Mouse (Mus musculus) CH12.LX (cell line): ENCODE results near the gene Gm26741. TPM values are rescaled to one million over a fixed set of nuclear protein-coding genes. Genes with fewer than 3 reads are reported as not detected.

Source experiments
- DNase-seq: peaks from one replicate; pipeline ENCODE4 v3.0.0-alpha.2; 2013; ENCODE audit errors: extremely low read depth
- H3K27ac ChIP-seq: 2 replicates; pipeline ENCODE4 v1.5.1; 2012; ENCODE audit warnings: low read depth, mild to moderate bottlenecking, control low read depth, moderate library complexity; ENCODE audit not compliant: insufficient read depth
- H3K27me3 ChIP-seq: replicated peaks from 2 replicates; pipeline ENCODE3; 2012; ENCODE audit warnings: inconsistent platforms
- H3K36me3 ChIP-seq, 2 experiments: replicated peaks in 1 of 2; 2 replicates each; pipeline versions ENCODE3 to v1.6.1; 2012; ENCODE audit warnings: inconsistent platforms in 1 of 2, low read length in 1 of 2, mild to moderate bottlenecking in 1 of 2, mixed read lengths in 1 of 2, moderate library complexity in 1 of 2; ENCODE audit not compliant: control insufficient read depth in 1 of 2, insufficient read depth in 1 of 2
- H3K4me1 ChIP-seq, 2 experiments: 2 replicates each; pipeline ENCODE4 v1.6.1; 2012; ENCODE audit warnings: inconsistent platforms in 1 of 2, moderate library complexity in 1 of 2; ENCODE audit not compliant: insufficient read depth in 2 of 2, control insufficient read depth in 1 of 2
- H3K4me2 ChIP-seq: 2 replicates; pipeline ENCODE4 v1.6.1; 2012; ENCODE audit warnings: low read depth, mild to moderate bottlenecking, control low read depth; ENCODE audit not compliant: poor library complexity, insufficient read depth, severe bottlenecking
- H3K4me3 ChIP-seq, 3 experiments: fragments of 150-350 bp in 1 of 3; sonication (generic) in 1 of 3; replicated peaks in 1 of 3; 2 replicates each; pipeline versions ENCODE3 to v1.5.1; 2011 to 2012; ENCODE audit warnings: low read depth in 2 of 3, low read length in 2 of 3, mild to moderate bottlenecking in 2 of 3, moderate library complexity in 2 of 3, control low read depth in 1 of 3, improper control_type of control experiment in 1 of 3, inconsistent platforms in 1 of 3, mixed read lengths in 1 of 3; ENCODE audit not compliant: poor library complexity in 1 of 3
- H3K79me2 ChIP-seq: replicated peaks from 2 replicates; pipeline ENCODE4 v1.6.1; 2012; ENCODE audit warnings: mild to moderate bottlenecking, moderate library complexity; ENCODE audit not compliant: control insufficient read depth, poor library complexity, insufficient read depth, severe bottlenecking; ENCODE audit errors: extremely low read depth
- H3K9ac ChIP-seq: 2 replicates; pipeline ENCODE4 v1.6.1; 2012; ENCODE audit warnings: low read depth, mild to moderate bottlenecking, control low read depth, moderate library complexity; ENCODE audit not compliant: insufficient read depth
- H3K9me3 ChIP-seq: replicated peaks from 2 replicates; pipeline ENCODE3; 2012; ENCODE audit warnings: low read length, inconsistent platforms, mixed read lengths
- CHD1 ChIP-seq: IDR thresholded peaks from 2 replicates; pipeline ENCODE4 v1.6.1; 2012; ENCODE audit warnings: low read depth, low read length, improper control_type of control experiment, inconsistent platforms
- CHD2 ChIP-seq: IDR thresholded peaks from 2 replicates; pipeline ENCODE4 v1.6.1; 2011; ENCODE audit warnings: low read length, improper control_type of control experiment
- CTCF ChIP-seq, 2 experiments: IDR thresholded peaks in 1 of 2; conservative IDR thresholded peaks in 1 of 2; 2 replicates each; pipeline ENCODE4 v1.5.1; 2011 to 2012; ENCODE audit warnings: low read depth in 2 of 2, low read length in 2 of 2, improper control_type of control experiment in 1 of 2, inconsistent platforms in 1 of 2, mild to moderate bottlenecking in 1 of 2, moderate library complexity in 1 of 2
- HCFC1 ChIP-seq: IDR thresholded peaks from 2 replicates; pipeline ENCODE4 v1.6.1; 2012; ENCODE audit warnings: low read depth, mild to moderate bottlenecking, inconsistent platforms, low read length, improper control_type of control experiment
- KAT2A ChIP-seq: IDR thresholded peaks from 2 replicates; pipeline ENCODE4 v1.6.1; 2012; ENCODE audit warnings: low read length, improper control_type of control experiment, inconsistent platforms; ENCODE audit not compliant: insufficient replicate concordance
- MAX ChIP-seq: IDR thresholded peaks from 2 replicates; pipeline ENCODE4 v1.6.1; 2011; ENCODE audit warnings: low read length, improper control_type of control experiment
- MAZ ChIP-seq: IDR thresholded peaks from 2 replicates; pipeline ENCODE4 v1.6.1; 2012; ENCODE audit warnings: low read depth, mild to moderate bottlenecking, inconsistent platforms, low read length, improper control_type of control experiment, moderate library complexity
- MEF2A ChIP-seq: IDR thresholded peaks from 2 replicates; pipeline ENCODE4 v1.6.1; 2014; ENCODE audit warnings: low read depth, mild to moderate bottlenecking, inconsistent platforms, low read length, improper control_type of control experiment, borderline replicate concordance
- RAD21 ChIP-seq: IDR thresholded peaks from 2 replicates; pipeline ENCODE4 v1.6.1; 2011; ENCODE audit warnings: low read depth, mild to moderate bottlenecking, low read length, improper control_type of control experiment, moderate library complexity
- RCOR1 ChIP-seq: conservative IDR thresholded peaks from 2 replicates; pipeline ENCODE4 v1.6.1; 2012; ENCODE audit warnings: low read depth, mild to moderate bottlenecking, inconsistent platforms, low read length, improper control_type of control experiment
- SIN3A ChIP-seq: IDR thresholded peaks from 2 replicates; pipeline ENCODE4 v1.6.1; 2012; ENCODE audit warnings: low read length, improper control_type of control experiment, inconsistent platforms
- SMC3 ChIP-seq: IDR thresholded peaks from 2 replicates; pipeline ENCODE4 v1.6.1; 2011; ENCODE audit warnings: low read depth, low read length, improper control_type of control experiment
- TBP ChIP-seq: conservative IDR thresholded peaks from 2 replicates; pipeline ENCODE4 v1.6.1; 2011; ENCODE audit warnings: low read depth, low read length, improper control_type of control experiment
- TCF12 ChIP-seq: IDR thresholded peaks from 2 replicates; pipeline ENCODE4 v1.6.1; 2014; ENCODE audit warnings: low read depth, mild to moderate bottlenecking, inconsistent platforms, low read length, improper control_type of control experiment
- ZC3H11A ChIP-seq: IDR thresholded peaks from 2 replicates; pipeline ENCODE4 v1.6.1; 2012; ENCODE audit warnings: low read depth, mild to moderate bottlenecking, inconsistent platforms, low read length, improper control_type of control experiment
- ZMIZ1 ChIP-seq: IDR thresholded peaks from 2 replicates; pipeline ENCODE4 v1.6.1; 2012; ENCODE audit warnings: low read depth, mild to moderate bottlenecking, inconsistent platforms, low read length, improper control_type of control experiment
- ZNF384 ChIP-seq: IDR thresholded peaks from 2 replicates; pipeline ENCODE4 v1.6.1; 2012; ENCODE audit warnings: low read depth, low read length, improper control_type of control experiment, inconsistent platforms
- dilution Hi-C: fragments of 300-500 bp; cut with MboI; formaldehyde crosslinking; loops from 2 replicates; pipeline ENCODE4 v1.14.3; 2020; ENCODE audit warnings: low sequenced_read_pairs; ENCODE audit not compliant: extremely low pct_unique_long_range_greater_than_20kb, extremely low pct_ligation_motif_present
- in situ Hi-C: fragments of 300-500 bp; cut with MboI; formaldehyde crosslinking; loops from 3 replicates; pipeline ENCODE4 v1.14.3; 2019; ENCODE audit warnings: low sequenced_read_pairs, low pct_ligation_motif_present, low pct_unique_long_range_greater_than_20kb, mixed read lengths
- polyA plus RNA-seq: library from polyadenylated mRNA; unstranded; fragments of >175 nt; gene quantifications from 2 replicates; pipeline ENCODE4 v1.2.1, GENCODE M21; 2012; ENCODE audit warnings: low read depth; ENCODE audit not compliant: insufficient read length
- total RNA-seq, 2 experiments: library from RNA; depleted of rRNA; stranded (reverse); fragments of 300-350 nt in 1 of 2; fragments of >200 nt in 1 of 2; gene quantifications; 2 replicates each; pipeline ENCODE4 v1.2.3; 2012 to 2014

Gm26741 gene
- total and polyA plus RNA-seq, 3 experiments = not detected

DNA sequence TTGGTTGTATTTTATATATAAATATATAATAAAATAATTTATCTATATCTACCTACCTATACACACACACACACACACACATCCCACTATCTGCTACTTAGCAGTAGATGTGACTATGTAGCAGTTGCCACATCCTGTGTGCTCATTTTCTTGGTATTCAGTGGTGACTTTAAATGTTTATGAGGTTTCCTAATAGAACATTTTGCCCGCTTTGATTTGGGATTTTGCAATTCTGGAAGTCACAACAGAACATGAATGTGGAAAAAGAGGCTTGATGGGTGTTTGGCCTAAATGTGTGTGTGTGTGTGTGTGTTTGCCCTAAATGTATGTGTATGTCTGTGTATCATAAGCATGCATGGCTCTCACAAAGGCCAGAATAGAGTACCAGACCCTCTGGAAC lies 25.0 kb downstream of the Gm26741 start:
- H3K9me3 ChIP-seq = no peaks in the 10 kb centered on the region
- dilution Hi-C loops (no loop called here), in situ Hi-C loops (loop anchor here (25.0 kb wide), 1 partner anchor 271 kb away; no protein-coding TSS in a partner anchor)
- no peaks in the 10 kb centered on the region for H3K36me3 ChIP-seq
- no peaks in the 10 kb centered on the region for H3K27me3 ChIP-seq
- no peak overlapping the region for H3K4me2 ChIP-seq
- H3K4me1 ChIP-seq = peaks cover 3 to 18% of the 10 kb centered on the region in 2 experiments; a peak in 3 of 4 replicates
- no peak overlapping the region for H3K27ac ChIP-seq
- H3K4me3 ChIP-seq = no peak overlapping the region
- DNase-seq = no peak
- TF ChIP-seq TCF12 (no peak), KAT2A (no peak), CHD2 (no peak), ZMIZ1 (no peak), SIN3A (no peak), RAD21 (no peak), ZC3H11A (no peak), CHD1 (no peak), MEF2A (no peak), RCOR1 (no peak), MAX (no peak), MAZ (no peak), HCFC1 (no peak), ZNF384 (no peak)
- H3K9ac ChIP-seq = no peak overlapping the region
- peaks cover 18% of the 10 kb centered on the region for H3K79me2 ChIP-seq

DNA sequence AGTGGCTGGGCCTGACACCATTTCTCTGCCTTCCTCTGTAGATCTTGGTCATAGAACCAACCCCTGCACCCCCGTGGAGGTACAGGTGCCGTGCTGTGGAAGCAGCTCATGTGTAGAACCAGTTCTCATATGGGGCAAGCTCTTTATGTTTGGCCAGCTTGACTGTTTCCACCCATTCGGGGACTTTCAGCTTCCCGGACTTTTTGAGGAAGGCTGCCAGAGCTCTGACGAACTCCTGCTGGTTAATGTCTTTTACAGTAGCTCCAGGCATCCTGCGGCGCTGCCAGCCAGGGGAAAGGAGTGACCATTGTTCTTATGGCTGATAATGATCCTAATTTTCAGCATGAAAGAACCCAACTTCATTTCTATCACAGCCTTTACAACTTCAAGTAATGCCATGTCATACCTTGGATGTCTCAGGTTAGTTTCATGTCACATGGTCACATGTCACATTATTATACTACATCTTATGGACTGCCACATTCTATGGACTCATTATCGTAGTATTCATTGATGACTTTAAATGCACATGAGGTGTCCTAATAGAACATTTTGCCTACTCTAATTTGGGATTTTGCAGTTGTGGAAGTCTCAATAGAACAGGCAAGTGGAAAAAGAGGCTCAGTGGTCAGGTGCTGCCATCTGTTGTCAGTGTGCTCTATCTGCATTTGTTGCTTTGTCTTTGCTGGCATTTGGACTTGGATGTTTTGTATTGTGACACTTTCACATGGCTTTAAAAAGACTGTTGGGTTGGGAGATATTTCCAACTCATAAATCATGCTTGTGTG lies 26.4 kb downstream of the Gm26741 start:
- Histone ChIP-seq H3K27me3 (no peaks in the 10 kb centered on the region), H3K36me3 (no peaks in the 10 kb centered on the region), H3K4me2 (no peak overlapping the region)
- in situ Hi-C loops = loop anchor here (5.0 to 25.0 kb wide), 2 partner anchors 153 to 273 kb away; partner anchors contain the start of gene Dcbld1
- TF ChIP-seq TBP = no peak
- peak; percentile 63 to 96 for TF ChIP-seq CTCF (conservative IDR thresholded peaks at IDR 0.05 in 1 of 2, IDR thresholded peaks at IDR 0.05 in 1 of 2; ENCODE audit: low read depth in 2 of 2, low read length in 2 of 2)
- peak; percentile 91 for TF ChIP-seq SMC3
- TF ChIP-seq MAZ = no peak
- TF ChIP-seq ZC3H11A = peak; percentile 50; the same call in 1 of the 2 replicates
- TF ChIP-seq, all 38 proteins: peak for 3
- dilution Hi-C loops = no loop called here
- Histone ChIP-seq H3K79me2 (peaks cover 11% of the 10 kb centered on the region), H3K27ac (no peak overlapping the region), H3K9me3 (no peaks in the 10 kb centered on the region), H3K9ac (no peak overlapping the region), H3K4me3 (no peak overlapping the region), H3K4me1 (peaks cover 3 to 6% of the 10 kb centered on the region in 2 experiments; a peak in 3 of 4 replicates)
- peak; percentile 49 for DNase-seq
